Mouse (Mus musculus): Measurements from ENCODE around the gene Ttyh3.
A peak's percentile ranks its signal among the peaks of the same experiment; 100 is the strongest.

The Ttyh3 gene

GRCm38 (mm10) chr5:140633432-140633831 is 15.4 kb downstream of the Ttyh3 start:
- DNase-seq (ENCODE audit: low spot score in 2 of 2): no peak

DNA sequence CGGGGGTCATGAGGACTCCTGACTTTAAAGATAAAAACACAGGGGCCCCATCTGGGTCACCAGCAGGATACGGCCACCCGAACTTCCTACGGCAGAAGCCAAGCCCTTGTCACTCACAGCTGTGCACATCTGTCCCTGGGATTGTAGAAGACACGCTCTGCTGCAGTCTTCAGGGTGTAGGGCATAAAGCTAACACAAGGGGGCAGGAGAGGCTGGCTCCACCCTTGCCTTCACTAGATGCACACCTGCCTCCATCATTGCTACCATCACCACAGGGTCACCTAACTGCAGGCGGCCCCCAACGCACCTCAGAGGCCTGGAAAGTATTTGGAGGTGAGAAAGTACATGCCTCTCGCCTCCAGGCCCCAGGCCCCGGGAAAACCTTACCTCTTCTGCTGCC is 19.8 kb downstream of the Ttyh3 start:
- no peak for DNase-seq (ENCODE audit: low spot score in 2 of 2)

DNA sequence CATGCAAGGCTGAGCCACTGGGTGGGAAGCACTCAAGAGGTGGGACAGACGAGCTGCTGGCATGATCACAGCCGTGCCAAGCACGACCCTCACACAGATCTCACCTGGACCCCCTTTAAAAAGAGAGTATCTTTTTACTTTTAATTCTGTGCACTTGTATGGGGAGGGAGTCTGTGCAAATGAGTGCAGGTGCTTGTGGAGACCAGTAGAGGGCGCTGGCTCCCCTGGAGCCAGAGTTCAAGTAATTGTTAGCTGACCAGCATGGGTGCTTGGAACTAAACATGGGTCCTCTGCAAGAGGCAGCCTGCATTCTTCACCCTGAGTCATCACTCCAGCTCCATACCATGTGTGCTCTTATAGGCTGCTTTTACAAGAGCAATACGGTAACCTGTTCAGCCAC is 21.3 kb downstream of the Ttyh3 start:
- DNase-seq (ENCODE audit: low spot score in 2 of 2): no peak

DNA sequence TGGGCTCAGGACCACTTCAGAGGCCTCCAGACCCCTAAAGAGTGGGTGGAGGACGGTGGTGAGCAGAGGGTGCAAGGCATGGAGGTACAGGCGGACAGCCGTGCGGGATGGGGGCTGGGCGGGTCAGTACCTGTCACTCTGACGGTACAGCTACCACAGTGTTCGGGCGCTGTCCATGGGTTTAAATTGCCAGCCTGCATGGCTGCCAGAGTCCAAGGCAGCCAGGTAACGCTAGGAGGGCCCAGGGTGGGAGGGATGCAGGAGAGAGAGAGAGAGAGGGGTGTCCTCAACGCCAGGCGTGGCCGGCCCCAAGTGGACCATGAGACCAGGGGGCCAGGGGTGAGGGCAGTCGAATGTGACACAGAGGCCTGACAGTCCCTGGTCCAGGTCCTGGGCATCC is 23.9 kb downstream of the Ttyh3 start:
- no peak for DNase-seq (ENCODE audit: low spot score in 2 of 2)

DNA sequence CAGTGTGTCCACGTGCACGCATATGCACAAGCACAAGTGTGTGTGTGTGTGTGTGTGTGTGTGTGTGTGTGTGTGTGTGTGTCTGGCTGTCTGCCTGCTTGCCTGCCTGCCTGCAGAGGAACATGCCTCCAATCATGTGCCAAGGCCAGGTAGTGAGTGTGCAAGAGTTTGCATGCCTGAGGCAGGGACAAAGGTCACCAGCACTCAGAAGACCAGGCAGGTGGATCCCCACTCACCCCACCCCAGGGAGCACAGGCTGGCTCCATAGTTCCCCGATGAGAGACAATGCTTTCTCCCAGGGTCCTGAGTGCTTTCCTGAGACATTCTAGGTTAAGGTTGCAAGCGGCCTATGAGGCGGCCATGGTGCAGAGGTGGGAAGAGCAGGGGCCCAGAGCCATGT is 24.6 kb downstream of the Ttyh3 start:
- DNase-seq (ENCODE audit: low spot score in 2 of 2): no peak

- DNase-seq (ENCODE audit: low spot score in 2 of 2): no peak
Observed at GRCm38 (mm10) chr5:140623791-140624190, 25.0 kb downstream of the Ttyh3 start.

DNA sequence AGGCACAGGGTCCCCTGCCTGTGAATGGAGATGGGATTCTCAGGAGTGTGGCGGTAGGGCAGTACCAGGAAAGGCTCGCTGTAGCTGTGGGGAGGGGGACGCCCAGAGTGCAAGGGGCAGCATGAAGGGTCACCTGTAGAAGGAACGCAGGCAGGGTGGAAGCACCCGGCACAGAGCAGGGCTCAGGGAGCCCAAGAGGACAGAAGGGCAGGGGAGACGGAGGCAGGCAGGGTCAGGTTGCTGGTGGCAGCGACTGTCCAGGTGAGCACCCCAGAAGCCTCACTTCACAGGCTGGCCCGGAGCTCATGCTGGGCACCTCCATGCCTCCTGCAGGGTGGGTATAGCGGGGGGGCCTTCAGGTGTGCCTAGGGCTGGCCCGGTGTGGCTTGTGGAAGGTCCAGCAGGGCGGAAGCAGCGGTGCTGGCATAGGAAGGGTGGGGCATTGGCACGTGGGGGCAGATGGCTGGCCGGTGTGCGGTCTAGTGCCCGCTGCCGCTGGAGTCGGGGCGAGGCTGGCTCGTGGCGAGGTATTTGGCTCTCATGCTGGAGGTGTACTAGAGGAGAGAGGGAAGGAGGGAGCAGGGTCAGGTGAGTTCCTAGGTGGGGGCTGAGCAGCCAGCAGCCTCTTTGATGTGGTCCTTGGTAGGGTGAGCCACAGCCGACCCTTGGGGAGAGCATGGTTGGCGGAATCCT is 25.7 kb downstream of the Ttyh3 start:
- no peak for DNase-seq (ENCODE audit: low spot score in 2 of 2)

DNA sequence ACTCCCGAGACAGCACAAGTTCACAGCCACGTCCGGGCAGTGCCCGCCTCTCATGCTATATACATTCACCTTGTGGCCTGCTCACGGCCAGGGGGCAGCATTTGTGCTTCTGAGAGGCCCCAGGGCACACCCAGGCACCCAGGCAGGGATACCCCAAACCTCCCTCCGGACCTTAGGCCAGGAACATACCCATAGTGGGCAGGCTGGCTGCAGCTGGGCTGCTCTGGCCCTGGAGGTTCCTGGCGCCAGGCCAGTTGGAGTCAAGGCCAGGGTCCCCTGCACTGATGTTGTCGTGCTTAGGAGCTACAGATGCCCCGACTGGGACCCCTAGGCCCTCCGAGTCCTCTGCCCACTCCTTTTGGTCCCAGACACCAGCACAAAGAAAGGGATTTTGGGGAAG is 27.3 kb downstream of the Ttyh3 start:
- DNase-seq (ENCODE audit: low spot score in 2 of 2): no peak

- no peak for DNase-seq (ENCODE audit: low spot score in 2 of 2)
Observed at GRCm38 (mm10) chr5:140621092-140621491, 27.7 kb downstream of the Ttyh3 start.

DNA sequence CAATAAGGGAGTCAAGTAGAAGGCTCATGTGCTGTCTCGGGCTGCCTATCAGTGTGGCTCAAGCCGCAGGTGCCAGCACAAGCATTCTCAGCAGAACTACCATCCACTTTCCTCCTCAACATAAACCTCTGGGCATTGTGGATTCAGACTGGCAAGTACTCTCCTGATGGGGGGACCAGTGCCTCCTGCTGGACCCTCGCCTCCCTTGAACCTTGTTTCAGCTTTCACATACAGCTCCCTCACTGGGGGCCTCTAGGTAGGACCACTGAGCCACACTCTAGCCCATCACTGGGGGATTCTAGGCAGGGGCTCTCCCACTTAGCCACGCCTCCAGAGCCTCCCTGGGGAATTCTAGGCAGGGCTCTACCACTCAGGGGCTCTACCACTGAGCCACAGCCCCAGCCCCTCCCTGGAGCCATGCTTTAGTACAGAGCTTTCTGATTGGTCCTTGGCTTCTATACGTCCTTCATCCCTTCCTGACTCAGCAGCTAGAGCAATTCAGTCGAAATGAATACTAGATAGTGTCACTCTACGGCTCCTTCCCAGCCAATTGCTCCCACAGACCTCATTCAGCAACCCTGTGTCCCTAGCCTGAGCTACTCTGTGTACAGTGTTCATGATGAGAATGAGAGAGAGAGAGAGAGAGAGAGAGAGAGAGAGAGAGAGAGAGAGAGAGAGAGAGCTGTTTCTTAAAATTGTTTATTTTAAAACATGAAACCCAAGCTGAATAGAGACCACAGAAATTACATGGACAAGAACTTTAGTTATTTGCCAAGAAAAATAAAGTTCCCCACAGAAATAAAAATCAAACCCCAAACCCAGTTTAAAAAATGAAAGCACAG is 28.7 kb downstream of the Ttyh3 start:
- no peak for DNase-seq (ENCODE audit: low spot score in 2 of 2)

GRCm38 (mm10) chr5:140619151-140619771 is 29.6 kb downstream of the Ttyh3 start:
- DNase-seq (ENCODE audit: low spot score in 2 of 2): peak; percentile 73 to 85

GRCm38 (mm10) chr5:140617714-140618113 is 31.1 kb downstream of the Ttyh3 start:
- no peak for DNase-seq (ENCODE audit: low spot score in 2 of 2)

DNA sequence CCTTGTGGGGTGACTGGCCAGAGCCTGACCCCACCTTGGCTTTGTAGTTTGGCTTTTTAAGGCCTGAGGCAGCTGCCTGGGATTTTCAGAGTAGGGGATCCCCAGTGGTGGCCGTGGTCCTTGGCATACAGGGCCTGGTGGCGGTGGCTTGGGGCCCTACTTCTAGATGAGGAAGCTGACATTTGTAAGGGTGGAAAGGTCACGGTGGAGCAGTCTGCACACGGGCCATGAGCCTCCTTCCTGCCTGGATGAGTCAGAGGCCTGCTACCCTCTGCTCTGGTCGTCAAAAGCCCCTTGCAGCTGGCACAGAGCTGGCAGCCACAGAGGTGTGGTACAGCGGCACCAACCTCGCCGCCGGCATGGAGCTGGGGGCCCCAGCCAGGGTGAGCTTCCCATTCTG is 32.1 kb downstream of the Ttyh3 start:
- no peak for DNase-seq (ENCODE audit: low spot score in 2 of 2)

GRCm38 (mm10) chr5:140616110-140616503 is 32.7 kb downstream of the Ttyh3 start:
- no peak for DNase-seq (ENCODE audit: low spot score in 2 of 2)

- DNase-seq (ENCODE audit: low spot score in 2 of 2): no peak
Observed at GRCm38 (mm10) chr5:140615321-140616109, 33.3 kb downstream of the Ttyh3 start.

GRCm38 (mm10) chr5:140614837-140615236 is 34.0 kb downstream of the Ttyh3 start:
- no peak for DNase-seq (ENCODE audit: low spot score in 2 of 2)

DNA sequence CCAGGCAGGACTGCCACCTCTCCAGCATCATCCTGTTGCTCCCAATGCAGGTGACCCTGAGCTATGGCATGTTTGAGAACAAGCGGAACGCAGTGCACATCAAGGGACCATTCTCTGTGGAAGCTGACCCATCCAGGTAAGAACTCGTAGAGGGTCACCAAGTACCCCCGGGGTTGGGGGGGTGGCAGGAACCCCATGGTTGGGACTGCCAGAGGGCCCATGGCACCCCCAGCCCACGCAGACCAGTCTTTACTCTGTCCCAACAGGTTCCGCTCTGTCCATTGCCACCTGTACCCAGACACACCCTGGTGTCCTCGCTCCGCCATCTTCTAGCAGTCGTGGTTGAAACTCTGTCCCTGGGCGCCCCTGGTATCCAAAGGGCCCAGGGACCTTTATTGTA is 34.7 kb downstream of the Ttyh3 start:
- DNase-seq (ENCODE audit: low spot score in 2 of 2): no peak

DNA sequence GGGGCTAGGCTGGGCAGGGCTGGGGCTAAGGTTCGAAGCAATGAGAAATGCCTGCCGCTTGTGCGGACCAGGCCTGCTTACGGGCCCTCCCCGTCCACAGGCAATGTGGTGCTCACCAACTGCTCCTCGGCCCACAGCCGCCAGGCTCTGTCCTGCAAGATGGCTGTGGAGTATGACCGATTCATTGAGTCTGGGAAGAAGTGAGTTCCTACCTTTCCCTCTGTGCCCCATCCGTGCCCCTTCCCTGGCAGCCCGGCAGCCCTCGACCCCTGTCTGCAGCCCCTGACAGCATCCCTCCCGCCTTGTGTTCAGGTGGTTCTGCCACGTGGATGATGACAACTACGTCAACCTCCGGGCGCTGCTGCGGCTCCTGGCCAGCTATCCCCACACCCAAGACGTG is 36.6 kb downstream of the Ttyh3 start:
- DNase-seq (ENCODE audit: low spot score in 2 of 2): no peak

DNA sequence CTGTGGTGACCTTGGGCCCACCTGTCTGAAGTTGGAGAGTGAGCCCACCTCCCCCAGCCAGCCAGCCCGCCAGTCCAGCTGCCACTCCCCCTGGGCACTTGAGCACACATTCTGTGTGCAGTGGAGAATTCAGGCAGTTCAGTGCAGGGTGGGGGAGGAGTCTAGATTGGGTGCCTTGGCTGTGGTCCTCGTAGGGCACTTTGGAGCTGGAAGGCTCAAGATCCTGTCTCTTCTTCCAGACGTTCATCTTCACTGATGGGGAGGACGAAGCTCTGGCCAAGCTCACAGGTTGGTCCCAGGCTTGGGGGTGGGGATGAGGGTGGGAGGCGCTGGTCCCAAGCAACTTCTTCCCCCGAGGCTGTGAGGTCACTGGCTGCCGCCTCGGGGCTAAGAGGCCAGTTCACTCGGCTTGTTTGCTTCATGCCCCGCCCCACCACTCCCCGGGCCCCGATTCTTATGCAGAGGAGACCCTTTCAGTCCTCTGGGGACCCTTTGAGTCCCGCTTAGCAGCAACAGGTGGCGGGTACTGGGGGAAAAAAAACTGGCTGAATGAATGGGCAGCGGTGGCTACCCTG is 37.1 kb downstream of the Ttyh3 start:
- no peak for DNase-seq (ENCODE audit: low spot score in 2 of 2)

DNA sequence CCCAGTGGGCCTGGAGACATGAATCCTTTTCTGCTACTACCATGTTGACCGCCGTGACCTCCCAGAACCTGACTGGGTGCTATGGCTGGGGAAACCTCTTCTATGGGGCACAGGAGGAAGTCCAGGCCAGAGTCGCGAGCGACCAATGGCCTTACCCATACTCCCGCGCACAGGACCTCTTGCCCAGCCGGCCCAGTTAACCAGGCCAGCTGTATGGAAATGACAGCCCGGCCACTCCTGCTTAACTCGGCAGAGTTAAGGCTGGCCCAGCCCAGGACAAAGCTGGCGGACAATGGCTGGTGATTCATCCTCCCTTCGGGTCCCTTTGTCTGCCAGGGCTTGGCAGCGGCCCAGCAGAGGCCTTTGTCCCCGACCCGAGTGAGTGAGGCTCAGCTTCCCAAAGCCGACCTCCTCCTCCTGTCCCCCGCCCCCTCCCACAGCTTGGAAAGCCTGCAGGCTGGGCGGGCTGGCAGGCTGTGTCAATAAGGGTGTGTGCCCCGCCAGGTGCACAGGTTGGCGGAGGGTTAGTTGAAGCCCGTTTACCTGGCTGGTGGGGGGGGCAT is 37.7 kb downstream of the Ttyh3 start:
- peak; percentile 84 to 86 for DNase-seq (ENCODE audit: low spot score in 2 of 2)

GRCm38 (mm10) chr5:140610273-140611011 is 38.4 kb downstream of the Ttyh3 start:
- peak in 1 of 2 experiments; percentile 69 for DNase-seq (ENCODE audit: low spot score in 2 of 2)
